Mouse (Mus musculus): ENCODE measurements around the gene Dnajb13. TPM values are rescaled to one million over a fixed set of nuclear protein-coding genes. Genes with fewer than 3 reads are reported as not detected.

Dnajb13 gene
- total RNA-seq, 2 experiments from 2014 or later, result 0.36 to 0.66 TPM

DNA sequence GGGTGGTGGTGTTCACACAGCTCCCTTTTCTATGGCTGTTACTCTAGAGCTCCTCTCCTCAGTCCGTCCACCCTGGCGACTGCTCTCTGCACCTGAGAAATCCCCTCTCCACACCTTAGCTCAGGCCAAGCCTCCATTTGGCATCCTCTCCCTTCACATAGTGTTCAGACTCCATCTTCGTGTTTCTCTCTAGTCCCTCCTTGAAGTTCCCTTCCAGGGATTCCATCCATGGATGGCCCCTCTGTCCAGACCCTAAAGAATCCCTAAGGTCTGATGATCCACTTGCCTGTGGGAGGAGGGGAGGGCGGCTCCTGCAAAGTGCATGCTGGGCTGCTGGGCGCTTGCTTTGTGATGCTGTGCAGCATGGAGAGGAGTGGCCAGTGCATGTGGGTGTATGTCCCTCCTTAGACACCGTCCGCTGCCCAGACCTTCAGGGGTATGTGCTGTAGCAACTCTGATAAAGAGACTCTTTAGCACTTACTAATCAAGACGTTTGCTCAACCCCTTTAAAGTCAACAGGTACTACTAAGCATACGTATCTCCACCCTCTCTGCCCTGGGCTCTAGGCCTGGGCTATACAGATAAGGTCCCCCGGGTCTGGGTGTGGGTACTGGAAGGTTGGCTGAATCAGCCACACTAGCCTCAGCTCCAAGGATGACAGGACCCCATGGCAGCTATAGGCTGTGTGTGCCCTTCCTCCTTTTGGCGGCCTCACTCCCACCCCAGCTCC lies 47.8 kb downstream of the Dnajb13 start:
- no peak for DNase-seq (ENCODE audit: low spot score in 2 of 2)
- intact Hi-C loops (cut with DNase I), result no loop called here

DNA sequence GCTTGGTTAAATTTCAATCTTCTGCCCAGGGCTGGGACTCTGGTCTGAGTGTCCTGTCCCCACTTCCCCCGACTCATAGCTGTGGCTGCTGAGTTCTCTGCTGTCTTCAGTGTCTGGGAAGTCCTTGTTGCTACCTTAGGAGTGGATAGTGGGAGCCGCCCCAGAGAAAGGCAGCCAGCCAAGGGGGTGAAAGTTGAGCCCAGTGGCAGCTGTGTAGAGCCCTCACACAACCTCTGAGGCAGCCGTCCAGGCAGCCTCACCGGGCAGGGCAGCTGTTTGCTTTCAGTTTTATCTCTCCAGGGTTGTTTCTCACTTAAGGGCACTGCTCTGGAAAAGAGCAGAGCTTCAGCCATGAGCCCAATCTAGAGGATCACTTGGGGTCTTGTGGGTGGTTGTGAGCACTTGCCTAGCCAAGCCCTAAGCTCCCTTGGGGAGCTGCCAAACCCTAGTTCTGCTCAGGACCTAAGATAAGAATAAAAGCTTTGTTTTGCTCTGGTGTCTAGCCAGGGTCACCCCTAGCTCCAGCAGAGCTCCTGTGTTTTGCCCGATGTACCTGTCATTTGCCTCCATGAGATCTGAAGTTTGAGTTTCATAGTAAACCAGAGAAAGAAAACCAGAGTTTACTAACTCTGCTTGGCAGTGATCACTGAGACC lies 49.0 kb downstream of the Dnajb13 start:
- DNase-seq (ENCODE audit: low spot score in 2 of 2), result peak; percentile 30 to 31
- intact Hi-C loops (cut with DNase I), result no loop called here

DNA sequence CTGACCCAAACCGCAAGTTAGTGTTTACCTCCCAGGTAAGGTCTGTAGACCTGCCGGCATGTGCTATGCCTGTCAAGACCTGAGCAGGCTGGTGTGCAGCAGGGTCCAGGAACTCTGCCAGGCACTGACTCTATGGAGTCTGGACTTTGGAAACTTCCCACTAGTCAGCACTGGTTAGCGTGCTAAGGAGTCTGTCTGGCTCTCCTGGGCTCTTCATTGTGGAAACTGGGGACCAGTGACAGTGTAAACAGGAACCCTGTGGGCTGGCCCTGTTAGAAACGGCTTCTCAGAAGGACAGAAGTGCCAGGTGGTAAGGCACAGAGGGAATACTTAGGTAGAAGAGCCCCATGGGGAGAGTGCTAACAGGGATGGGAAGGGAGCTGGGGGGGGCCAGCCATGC lies 49.5 kb downstream of the Dnajb13 start:
- DNase-seq (ENCODE audit: low spot score in 2 of 2), result no peak
- intact Hi-C loops (cut with DNase I), result no loop called here

DNA sequence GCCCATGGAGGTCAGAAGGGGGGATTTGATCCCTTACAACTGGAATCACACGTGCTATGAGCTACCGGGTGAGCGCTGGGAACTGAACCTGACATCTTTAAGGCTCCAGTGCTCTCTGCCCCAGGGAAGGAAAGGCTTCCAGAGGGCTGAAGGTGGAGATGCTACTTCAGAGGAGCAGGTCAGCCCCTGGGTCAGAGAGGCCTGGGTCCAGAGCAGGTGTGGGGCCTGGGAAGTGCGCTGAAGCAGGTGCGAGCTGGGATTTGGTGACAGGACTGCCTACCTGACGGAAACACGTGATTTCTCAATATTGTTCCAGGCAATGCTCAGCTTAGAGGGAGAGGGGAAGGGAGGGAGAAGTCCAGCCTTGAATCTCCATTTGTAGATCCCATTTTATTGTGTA lies 50.5 kb downstream of the Dnajb13 start:
- DNase-seq (ENCODE audit: low spot score in 2 of 2), result no peak
- intact Hi-C loops (cut with DNase I), result no loop called here

DNA sequence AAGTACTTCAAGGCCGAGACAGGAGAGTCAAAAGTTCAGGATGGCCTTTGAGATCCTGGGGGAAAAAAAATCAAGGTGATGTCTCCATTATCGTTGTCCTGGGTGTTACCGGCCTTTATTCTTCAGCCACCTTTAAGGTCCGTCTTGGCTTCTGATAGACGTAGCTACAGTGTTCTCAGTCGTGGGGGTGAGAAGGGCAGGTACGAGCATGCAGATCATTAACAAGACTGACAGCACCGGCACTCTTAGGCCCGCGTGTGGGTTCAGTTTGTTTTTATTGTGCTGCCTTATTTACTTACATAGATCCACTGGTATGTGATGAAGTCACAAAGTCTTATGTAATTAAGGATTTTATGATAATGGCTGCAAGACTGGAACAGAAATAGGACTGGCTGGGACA lies 51.0 kb downstream of the Dnajb13 start:
- DNase-seq (ENCODE audit: low spot score in 2 of 2), result no peak
- intact Hi-C loops (cut with DNase I), result no loop called here

DNA sequence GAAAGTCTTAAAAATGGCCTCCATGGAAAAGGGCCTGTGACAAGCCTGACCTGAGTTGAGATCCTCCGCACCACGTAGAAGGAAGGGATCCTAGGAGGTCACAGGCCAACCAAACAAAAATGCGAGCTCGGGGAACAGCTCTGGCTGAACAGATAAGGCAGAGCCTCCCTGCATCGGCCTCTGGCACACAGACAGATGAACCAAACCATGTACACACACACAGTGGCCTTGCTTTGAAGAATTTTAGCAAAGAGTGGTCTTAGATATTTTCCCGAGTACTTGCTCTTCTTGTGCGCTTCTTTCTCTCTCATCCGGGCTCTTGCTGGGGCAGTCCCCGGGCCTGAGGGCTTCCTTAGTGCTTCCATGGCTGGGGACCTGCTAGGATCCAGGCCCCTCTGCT lies 51.6 kb downstream of the Dnajb13 start:
- no peak for DNase-seq (ENCODE audit: low spot score in 2 of 2)
- intact Hi-C loops (cut with DNase I), result no loop called here

DNA sequence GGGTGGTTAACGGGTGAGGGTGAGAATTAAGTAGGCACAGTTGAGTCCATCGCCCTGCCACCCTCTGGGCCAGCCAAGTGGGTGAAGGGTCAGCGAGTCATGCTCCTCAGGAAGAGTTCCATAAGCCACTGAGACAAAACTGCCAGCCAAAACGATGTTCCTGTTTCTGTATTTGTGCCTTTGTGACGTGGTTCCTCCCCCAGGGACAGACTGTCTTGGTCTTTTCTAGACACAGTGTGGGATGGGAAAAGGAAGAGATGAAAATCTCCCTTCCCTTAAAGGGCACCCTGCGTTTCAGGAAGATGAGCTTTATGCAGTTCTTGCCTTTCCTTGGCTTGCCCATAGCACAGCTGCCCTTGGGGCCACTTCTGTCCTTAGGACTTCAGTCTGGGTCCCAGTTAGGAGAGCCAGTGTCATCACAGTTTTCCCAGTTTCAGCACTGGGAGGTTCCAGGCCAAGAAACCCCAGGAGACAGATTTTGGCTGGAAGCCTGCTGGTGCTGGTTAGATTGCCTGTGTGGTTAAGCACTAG lies 53.1 kb downstream of the Dnajb13 start:
- intact Hi-C loops (cut with DNase I), result no loop called here

DNA sequence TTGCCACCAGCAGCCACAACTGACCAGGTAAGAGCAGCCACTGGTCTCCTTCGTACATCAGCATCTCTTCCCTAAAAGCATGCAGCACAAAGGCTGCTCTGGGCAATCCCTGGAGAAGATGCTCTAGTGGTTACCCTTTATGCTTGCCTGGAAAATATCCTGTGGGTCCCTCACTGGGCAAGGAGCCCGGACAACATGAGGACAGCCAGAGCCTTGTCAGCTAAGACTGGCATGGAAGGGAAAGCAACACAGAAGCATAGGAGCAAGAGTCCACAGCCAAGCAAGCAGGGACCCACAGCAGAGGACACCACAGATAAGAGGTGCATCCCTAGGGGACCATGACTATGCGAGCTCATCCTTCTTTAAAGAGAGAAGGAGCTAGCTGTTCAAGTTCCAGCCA lies 54.9 kb downstream of the Dnajb13 start:
- DNase-seq (ENCODE audit: low spot score in 2 of 2), result no peak
- intact Hi-C loops (cut with DNase I), result no loop called here

More for the DNA sequence above, 53.1 kb downstream of the Dnajb13 start:
- peak; percentile 72 to 89 for DNase-seq (ENCODE audit: low spot score in 2 of 2)

DNA sequence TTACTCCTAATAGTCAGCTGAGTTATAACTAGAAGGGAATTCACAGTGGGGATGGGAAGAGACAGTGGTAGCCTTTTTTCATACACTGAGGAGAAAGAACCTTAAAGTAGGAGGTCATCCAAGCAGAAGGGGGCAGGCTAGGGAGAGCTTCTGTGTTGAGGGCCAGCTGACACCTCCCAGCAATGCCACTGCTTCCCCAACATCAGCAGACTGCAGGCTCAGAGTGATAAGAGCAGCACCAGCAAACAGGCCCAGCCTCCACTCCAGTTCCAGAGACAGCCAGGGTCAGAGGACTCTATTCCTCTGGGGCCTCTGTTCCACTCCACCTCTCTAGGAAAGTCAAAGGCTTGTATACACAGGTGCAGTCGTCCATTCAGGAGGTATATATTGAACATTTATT lies 56.6 kb downstream of the Dnajb13 start:
- no peak for DNase-seq (ENCODE audit: low spot score in 2 of 2)
- intact Hi-C loops (cut with DNase I), result no loop called here

Other genes with a start within 250 kb of the Dnajb13 start
- 1 to 10 TPM; 6.4 to 6.9 TPM for gene P4ha3, start 229.4 kb downstream of the Dnajb13 start, total RNA-seq (2021)
- gene C2cd3, start 142.7 kb downstream of the Dnajb13 start, total RNA-seq (2021), result 10 to 100 TPM; 16.9 to 18.2 TPM
- 100 to 1,000 TPM; 155 to 156 TPM for gene Ppme1, start 142.7 kb downstream of the Dnajb13 start, total RNA-seq (2021)
- 1 to 10 TPM; 1.2 to 1.7 TPM for gene Ucp3, start 42.0 kb downstream of the Dnajb13 start, total RNA-seq (2021)
- 10 to 100 TPM; 67.7 to 85.6 TPM for gene Ucp2, start 21.6 kb downstream of the Dnajb13 start, total RNA-seq (2021)
- 10 to 100 TPM in 1 of 2 experiments, 1 to 10 TPM in 1; 9.4 to 10.6 TPM for gene Coa4, start 22.1 kb upstream of the Dnajb13 start, total RNA-seq (2021)
- 100 to 1,000 TPM; 389 to 396 TPM for gene Rab6a, start 92.5 kb upstream of the Dnajb13 start, total RNA-seq (2021)
- gene Mrpl48, start 93.3 kb upstream of the Dnajb13 start, total RNA-seq (2021), result 10 to 100 TPM; 54.5 to 55.7 TPM
- 10 to 100 TPM; 41.6 to 54.0 TPM for gene Plekhb1, start 147.5 kb upstream of the Dnajb13 start, total RNA-seq (2021)
- gene Fam168a, start 191.7 kb upstream of the Dnajb13 start, total RNA-seq (2021), result 100 to 1,000 TPM; 299 to 305 TPM